Comparison of ENCODE assay signal across 8 mouse cellular contexts in genomic region chr4:134160071-134160470, GRCm38 (mm10). TPM values are rescaled to one million over a fixed set of nuclear protein-coding genes. Genes with fewer than 3 reads are reported as not detected.
DNase-seq lines count a peak whose midpoint lies in the region; ATAC-seq and TF ChIP-seq lines count a peak whose summit lies in the region.
"Not testable (repeated sequence)": the region's sequence is repeated elsewhere in the genome, so short reads cannot be mapped to it uniquely, and the experiment has no call there.
"Had no signal": no experiment of that assay in that cellular context is flagged by ENCODE, and none has a peak within 500 bp of the region (broad histone marks: within the 10 kb centered on the region; RNA-seq: fewer than 3 reads in every experiment).

No protein-coding gene starts in this region.

- ATAC-seq in forebrain, embryonic 14.5 days; kidney, embryonic 16.5 days (ENCODE audit: low FRiP score, low TSS enrichment); liver, embryonic 12.5 days; midbrain, embryonic 16.5 days: not testable (repeated sequence)

- not testable (repeated sequence) for TF ChIP-seq CTCF in cerebellum, adult 2 months (IDR thresholded peaks at IDR 0.05; ENCODE audit: borderline replicate concordance, insufficient read depth, low read depth, low read length)

- peak overlapping the region; percentile 58 for H3K4me3 ChIP-seq in cerebellum, adult 2 months (replicated peaks; ENCODE audit: insufficient read depth, low read depth, low read length)
- peak overlapping the region; percentile 40 for H3K4me3 ChIP-seq in forebrain, embryonic 14.5 days (ENCODE audit: low read depth, low read length)
- H3K4me3 ChIP-seq in kidney, embryonic 16.5 days (ENCODE audit: low read length): peak overlapping the region; percentile 58
- peak overlapping the region; percentile 68 for H3K4me3 ChIP-seq in liver, embryonic 12.5 days
- H3K4me3 ChIP-seq in midbrain, embryonic 16.5 days (ENCODE audit: low read depth, low read length): peak overlapping the region; percentile 44

- not testable (repeated sequence) for H3K9me3 ChIP-seq in forebrain, embryonic 14.5 days (replicated peaks; ENCODE audit: control insufficient read depth, low read length); kidney, embryonic 16.5 days (ENCODE audit: low read length); liver, embryonic 12.5 days (replicated peaks); midbrain, embryonic 16.5 days (replicated peaks; ENCODE audit: control insufficient read depth, low read length, poor library complexity, severe bottlenecking)

- not testable (repeated sequence) for H3K27ac ChIP-seq in cerebellum, adult 2 months (ENCODE audit: insufficient read depth, low read length); forebrain, embryonic 14.5 days (ENCODE audit: low read depth, low read length); midbrain, embryonic 16.5 days (ENCODE audit: low read length)
- H3K27ac ChIP-seq in kidney, embryonic 16.5 days (ENCODE audit: low read length): peak overlapping the region; percentile 56; the same call in 1 of the 2 replicates
- H3K27ac ChIP-seq in liver, embryonic 12.5 days: 0 out of 2 replicates have a peak overlapping the region, but pooled peaks have one; percentile 45

- not testable (repeated sequence) for H3K27me3 ChIP-seq in cerebellum, adult 2 months (ENCODE audit: control insufficient read depth, insufficient read depth, low read length); forebrain, embryonic 14.5 days (replicated peaks; ENCODE audit: control insufficient read depth, insufficient read depth, low read length); kidney, embryonic 16.5 days (ENCODE audit: insufficient read depth, low read length); liver, embryonic 12.5 days (replicated peaks); midbrain, embryonic 16.5 days (ENCODE audit: control insufficient read depth, insufficient read depth, low read depth, low read length); splenic B cell, adult 2 months (ENCODE audit: control insufficient read depth, insufficient read depth, low read length, poor library complexity, severe bottlenecking)

- not testable (repeated sequence) for TF ChIP-seq POLR2A in cerebellum, adult 2 months (IDR thresholded peaks at IDR 0.05; ENCODE audit: borderline replicate concordance, insufficient read depth, low read length)

- intact Hi-C loops in heart, postnatal 10 days (cut with DNase I): not testable (repeated sequence)

- 7% methylated on average over 30 of the region's 30 CpGs for WGBS in cerebellum, adult 2 months
- WGBS in forebrain, embryonic 14.5 days: 8% methylated on average over 27 of the region's 30 CpGs
- 8% methylated on average over 30 of the region's 30 CpGs for WGBS in kidney, embryonic 16.5 days
- WGBS in liver, embryonic 12.5 days (ENCODE audit: insufficient replicate concordance): 2% methylated on average over 30 of the region's 30 CpGs
- WGBS in midbrain, embryonic 16.5 days: 9% methylated on average over 30 of the region's 30 CpGs

- H3K4me2 ChIP-seq in forebrain, embryonic 14.5 days (ENCODE audit: low read length): peak overlapping the region; percentile 49
- peak overlapping the region; percentile 44 for H3K4me2 ChIP-seq in kidney, embryonic 16.5 days (replicated peaks; ENCODE audit: low read depth, low read length)
- H3K4me2 ChIP-seq in liver, embryonic 12.5 days: peak overlapping the region; percentile 57
- peak overlapping the region; percentile 59 for H3K4me2 ChIP-seq in midbrain, embryonic 16.5 days (ENCODE audit: low read length)

- not testable (repeated sequence) for H3K4me1 ChIP-seq in cerebellum, adult 2 months (ENCODE audit: control insufficient read depth, insufficient read depth, low read length); forebrain, embryonic 14.5 days (ENCODE audit: control insufficient read depth, insufficient read depth, low read length); kidney, embryonic 16.5 days (ENCODE audit: insufficient read depth, low read length); midbrain, embryonic 16.5 days (ENCODE audit: control insufficient read depth, insufficient read depth, low read length)
- H3K4me1 ChIP-seq in liver, embryonic 12.5 days: peaks cover 14% of the 10 kb centered on the region

- DNase-seq in cerebellum, adult 2 months: peak; percentile 30 to 56
- peak; percentile 40 for DNase-seq in forebrain, embryonic 14.5 days (ENCODE audit: low spot score)
- DNase-seq in heart, postnatal 10 days: peak; percentile 52 to 59
- DNase-seq in splenic B cell, adult 2 months (ENCODE audit: low read depth, low spot score): peak; percentile 55

- peak overlapping the region; percentile 45; the same call in 1 of the 2 replicates for H3K9ac ChIP-seq in forebrain, embryonic 14.5 days (ENCODE audit: low read length)
- H3K9ac ChIP-seq in kidney, embryonic 16.5 days (replicated peaks; ENCODE audit: low read length): peak overlapping the region; percentile 62
- H3K9ac ChIP-seq in liver, embryonic 12.5 days: peak overlapping the region; percentile 63
- 0 out of 2 replicates have a peak overlapping the region, but pooled peaks have one; percentile 41 for H3K9ac ChIP-seq in midbrain, embryonic 16.5 days (ENCODE audit: low read depth, low read length)

- not testable (repeated sequence) for H3K36me3 ChIP-seq in forebrain, embryonic 14.5 days (ENCODE audit: control insufficient read depth, insufficient read depth, low read length); kidney, embryonic 16.5 days (ENCODE audit: insufficient read depth, low read length); midbrain, embryonic 16.5 days (ENCODE audit: control insufficient read depth, insufficient read depth, low read length); splenic B cell, adult 2 months (ENCODE audit: control insufficient read depth, insufficient read depth, low read length, poor library complexity, severe bottlenecking)
- peaks cover 19% of the 10 kb centered on the region for H3K36me3 ChIP-seq in liver, embryonic 12.5 days

RNA-seq across cellular contexts. Expression of gene Cep85, which starts 26.8 kb away (rescaled TPM):
- 24.8 and 25.2 TPM in 2 replicates for polyA plus RNA-seq in cerebellum, adult 2 months (2012; rRNA removed)
- polyA plus RNA-seq in forebrain, embryonic 14.5 days (2014; fragmentation: Nextera tagmentation; extraction: Ambion mirVana): 20.1 and 21.3 TPM in 2 replicates
- total RNA-seq in heart, postnatal 10 days (2021): 10 to 100 TPM; 29.9 to 32.0 TPM
- polyA plus RNA-seq in kidney, embryonic 16.5 days (2015; fragmentation: Nextera tagmentation; extraction: Ambion mirVana): 112 and 141 TPM in 2 replicates
- polyA plus RNA-seq in liver, embryonic 12.5 days (2016; fragmentation: Nextera tagmentation; extraction: Ambion mirVana): 37.5 and 38.0 TPM in 2 replicates
- 16.7 and 18.1 TPM in 2 replicates for polyA plus RNA-seq in midbrain, embryonic 16.5 days (2015; fragmentation: Nextera tagmentation; extraction: Ambion mirVana)

RNA-seq across cellular contexts. Expression of gene Sh3bgrl3, which starts 31.5 kb away (rescaled TPM):
- 238 and 258 TPM in 2 replicates for polyA plus RNA-seq in cerebellum, adult 2 months (2012; rRNA removed)
- 351 and 372 TPM in 2 replicates for polyA plus RNA-seq in forebrain, embryonic 14.5 days (2014; fragmentation: Nextera tagmentation; extraction: Ambion mirVana)
- 10 to 100 TPM; 69.9 to 74.6 TPM for total RNA-seq in heart, postnatal 10 days (2021)
- polyA plus RNA-seq in kidney, embryonic 16.5 days (2015; fragmentation: Nextera tagmentation; extraction: Ambion mirVana): 389 and 435 TPM in 2 replicates
- 187 and 205 TPM in 2 replicates for polyA plus RNA-seq in liver, embryonic 12.5 days (2016; fragmentation: Nextera tagmentation; extraction: Ambion mirVana)
- 421 and 430 TPM in 2 replicates for polyA plus RNA-seq in midbrain, embryonic 16.5 days (2015; fragmentation: Nextera tagmentation; extraction: Ambion mirVana)

RNA-seq across cellular contexts. Expression of gene Gm7534, which starts 42.7 kb away (rescaled TPM):
- not detected in 2 replicates for polyA plus RNA-seq in cerebellum, adult 2 months (2012; rRNA removed)
- polyA plus RNA-seq in forebrain, embryonic 14.5 days (2014; fragmentation: Nextera tagmentation; extraction: Ambion mirVana): not detected in 2 replicates
- not detected for total RNA-seq in heart, postnatal 10 days (2021)
- 0.25 and 0.28 TPM in 2 replicates for polyA plus RNA-seq in kidney, embryonic 16.5 days (2015; fragmentation: Nextera tagmentation; extraction: Ambion mirVana)
- not detected in 2 replicates for polyA plus RNA-seq in liver, embryonic 12.5 days (2016; fragmentation: Nextera tagmentation; extraction: Ambion mirVana)
- polyA plus RNA-seq in midbrain, embryonic 16.5 days (2015; fragmentation: Nextera tagmentation; extraction: Ambion mirVana): not detected in 2 replicates
- polyA plus RNA-seq: gonadal fat pad, adult 2 months had no signal

RNA-seq across cellular contexts. Expression of gene Ubxn11, which starts 57.7 kb away (rescaled TPM):
- 14.8 and 15.0 TPM in 2 replicates for polyA plus RNA-seq in cerebellum, adult 2 months (2012; rRNA removed)
- polyA plus RNA-seq in forebrain, embryonic 14.5 days (2014; fragmentation: Nextera tagmentation; extraction: Ambion mirVana): 9.0 and 12.5 TPM in 2 replicates
- 1 to 10 TPM; 2.0 to 2.3 TPM for total RNA-seq in heart, postnatal 10 days (2021)
- polyA plus RNA-seq in kidney, embryonic 16.5 days (2015; fragmentation: Nextera tagmentation; extraction: Ambion mirVana): 13.5 and 13.8 TPM in 2 replicates
- 3.4 and 3.7 TPM in 2 replicates for polyA plus RNA-seq in liver, embryonic 12.5 days (2016; fragmentation: Nextera tagmentation; extraction: Ambion mirVana)
- 18.4 and 19.0 TPM in 2 replicates for polyA plus RNA-seq in midbrain, embryonic 16.5 days (2015; fragmentation: Nextera tagmentation; extraction: Ambion mirVana)
